In genomic region chr3:118425748-118426147, GRCm38 (mm10) we compare ENCODE assay signal across 9 mouse cellular contexts.
DNase-seq lines count a peak whose midpoint lies in the region; ATAC-seq and TF ChIP-seq lines count a peak whose summit lies in the region.
"Had no signal": no experiment of that assay in that cellular context is flagged by ENCODE, and none has a peak within 500 bp of the region (broad histone marks: within the 10 kb centered on the region; RNA-seq: fewer than 3 reads in every experiment).

No protein-coding gene starts in this region.

- peaks cover 5 to 6% of the 10 kb centered on the region in 2 experiments; a peak in 2 of 4 replicates for H3K4me1 ChIP-seq in heart, embryonic 14.5 days (ENCODE audit: control insufficient read depth in 2 of 2, insufficient read depth in 2 of 2, low read length in 2 of 2)
- no peaks in the 10 kb centered on the region for H3K4me1 ChIP-seq in ES-Bruce4 (ENCODE audit: control insufficient read depth, insufficient read depth, low read length)
- H3K4me1 ChIP-seq in embryonic facial prominence, embryonic 14.5 days (ENCODE audit: control insufficient read depth, insufficient read depth, low read length), result 0 out of 2 replicates have a peak, but pooled peaks cover 10% of the 10 kb centered on the region
- peaks cover 19% of the 10 kb centered on the region for H3K4me1 ChIP-seq in limb, embryonic 12.5 days (replicated peaks)
- peaks cover 9% of the 10 kb centered on the region for H3K4me1 ChIP-seq in neural tube, embryonic 15.5 days

- H3K9ac ChIP-seq in heart, embryonic 14.5 days (ENCODE audit: low read length), result no peak overlapping the region
- no peak overlapping the region for H3K9ac ChIP-seq in ES-Bruce4 (ENCODE audit: low read depth, poor library complexity, severe bottlenecking)
- 0 out of 2 replicates have a peak overlapping the region, but pooled peaks have one; percentile 16 for H3K9ac ChIP-seq in embryonic facial prominence, embryonic 14.5 days (ENCODE audit: low read depth, low read length)
- peak overlapping the region; percentile 27; the same call in 1 of the 2 replicates for H3K9ac ChIP-seq in limb, embryonic 12.5 days (replicated peaks)
- peak overlapping the region; percentile 40; the same call in 1 of the 2 replicates for H3K9ac ChIP-seq in neural tube, embryonic 15.5 days (replicated peaks)

- H3K4me3 ChIP-seq in heart, embryonic 14.5 days (ENCODE audit: control insufficient read depth in 1 of 2, insufficient read depth in 1 of 2, low read depth in 1 of 2, low read length in 2 of 2), result peak overlapping the region; percentile 16 to 33
- H3K4me3 ChIP-seq in ES-Bruce4 (ENCODE audit: low read depth, low read length), result no peak overlapping the region
- H3K4me3 ChIP-seq in embryonic facial prominence, embryonic 14.5 days (ENCODE audit: low read depth, low read length), result peak overlapping the region; percentile 35
- peak overlapping the region; percentile 35 for H3K4me3 ChIP-seq in limb, embryonic 12.5 days (replicated peaks)
- peak overlapping the region; percentile 40 for H3K4me3 ChIP-seq in neural tube, embryonic 15.5 days (replicated peaks)

- TF ChIP-seq POLR2A in ES-Bruce4 (IDR thresholded peaks at IDR 0.05; ENCODE audit: insufficient read depth, low read length), result no peak

- TF ChIP-seq EP300 in ES-Bruce4 (IDR thresholded peaks at IDR 0.05; ENCODE audit: insufficient read depth, low read depth, low read length), result no peak

- peak overlapping the region; percentile 74 for H3K4me2 ChIP-seq in heart, embryonic 14.5 days (ENCODE audit: low read length)
- peak overlapping the region; percentile 64 for H3K4me2 ChIP-seq in embryonic facial prominence, embryonic 14.5 days (ENCODE audit: low read depth, low read length)
- peak overlapping the region; percentile 72 for H3K4me2 ChIP-seq in limb, embryonic 12.5 days
- peak overlapping the region; percentile 68 for H3K4me2 ChIP-seq in neural tube, embryonic 15.5 days

- 7% methylated on average over 19 of the region's 19 CpGs for WGBS in heart, embryonic 14.5 days
- 2% methylated on average over 19 of the region's 19 CpGs for WGBS in embryonic facial prominence, embryonic 14.5 days
- 5% methylated on average over 19 of the region's 19 CpGs for WGBS in limb, embryonic 12.5 days
- WGBS in neural tube, embryonic 15.5 days, result 3% methylated on average over 19 of the region's 19 CpGs

- peak; percentile 54 for TF ChIP-seq CTCF in ES-Bruce4 (IDR thresholded peaks at IDR 0.05; ENCODE audit: low read depth, low read length)

- ATAC-seq in heart, embryonic 14.5 days (ENCODE audit: insufficient number of reproducible peaks, insufficient read depth, low FRiP score, low read depth), result no peak
- peak; percentile 58; the same call in 1 of the 2 replicates for ATAC-seq in embryonic facial prominence, embryonic 14.5 days (ENCODE audit: low read depth)
- ATAC-seq in limb, embryonic 12.5 days (ENCODE audit: insufficient number of reproducible peaks, insufficient read depth, low FRiP score, low TSS enrichment, low read depth), result no peak; the same call in 1 of the 2 replicates
- no peak for ATAC-seq in neural tube, embryonic 15.5 days (ENCODE audit: low FRiP score)
- ATAC-seq in CD4-positive, CD25-positive, alpha-beta regulatory T cell, adult 4 months, result no peak
- ATAC-seq: Patski had no signal

- peaks cover 14% of the 10 kb centered on the region for H3K27me3 ChIP-seq in heart, embryonic 14.5 days (ENCODE audit: control insufficient read depth, insufficient read depth, low read length)
- no peaks in the 10 kb centered on the region for H3K27me3 ChIP-seq in ES-Bruce4 (ENCODE audit: control insufficient read depth, insufficient read depth, low read length, poor library complexity, severe bottlenecking)
- peaks cover 16% of the 10 kb centered on the region for H3K27me3 ChIP-seq in embryonic facial prominence, embryonic 14.5 days (replicated peaks; ENCODE audit: control insufficient read depth, insufficient read depth, low read length)
- H3K27me3 ChIP-seq in limb, embryonic 12.5 days, result peaks cover 13% of the 10 kb centered on the region
- no peaks in the 10 kb centered on the region for H3K27me3 ChIP-seq in neural tube, embryonic 15.5 days (replicated peaks)

- no peak for DNase-seq in heart, adult 11 months
- DNase-seq in embryonic facial prominence, embryonic 14.5 days (ENCODE audit: low spot score), result no peak
- no peak for DNase-seq in thymus, postnatal 14 days

- no peak overlapping the region for H3K27ac ChIP-seq in heart, embryonic 14.5 days (replicated peaks in 1 of 2; ENCODE audit: control insufficient read depth in 1 of 2, insufficient read depth in 1 of 2, low read depth in 2 of 2, low read length in 2 of 2)
- H3K27ac ChIP-seq in ES-Bruce4 (ENCODE audit: insufficient read depth, low read length), result no peak overlapping the region
- H3K27ac ChIP-seq in embryonic facial prominence, embryonic 14.5 days (replicated peaks; ENCODE audit: low read depth, low read length), result no peak overlapping the region
- H3K27ac ChIP-seq in limb, embryonic 12.5 days, result no peak overlapping the region
- no peak overlapping the region for H3K27ac ChIP-seq in neural tube, embryonic 15.5 days (replicated peaks)

- H3K9me3 ChIP-seq in heart, embryonic 14.5 days (ENCODE audit: control insufficient read depth, low read length), result no peaks in the 10 kb centered on the region
- H3K9me3 ChIP-seq in ES-Bruce4 (replicated peaks; ENCODE audit: control insufficient read depth, insufficient read depth, low read length, poor library complexity, severe bottlenecking), result no peaks in the 10 kb centered on the region
- no peaks in the 10 kb centered on the region for H3K9me3 ChIP-seq in embryonic facial prominence, embryonic 14.5 days (ENCODE audit: control insufficient read depth, low read length)
- H3K9me3 ChIP-seq in limb, embryonic 12.5 days, result no peaks in the 10 kb centered on the region
- no peaks in the 10 kb centered on the region for H3K9me3 ChIP-seq in neural tube, embryonic 15.5 days (replicated peaks)

- H3K36me3 ChIP-seq in heart, embryonic 14.5 days (ENCODE audit: control insufficient read depth, insufficient read depth, low read length), result no peaks in the 10 kb centered on the region
- no peaks in the 10 kb centered on the region for H3K36me3 ChIP-seq in ES-Bruce4 (ENCODE audit: control insufficient read depth, insufficient read depth, low read length, poor library complexity, severe bottlenecking)
- no peaks in the 10 kb centered on the region for H3K36me3 ChIP-seq in embryonic facial prominence, embryonic 14.5 days (ENCODE audit: control insufficient read depth, insufficient read depth, low read length)
- no peaks in the 10 kb centered on the region for H3K36me3 ChIP-seq in limb, embryonic 12.5 days
- no peaks in the 10 kb centered on the region for H3K36me3 ChIP-seq in neural tube, embryonic 15.5 days

Comparison
In these comparisons a context has a peak if more than half of its experiments do, and no peak if none do; other contexts are left out.
1. H3K9ac ChIP-seq: peak in embryonic facial prominence, embryonic 14.5 days (single experiment), limb, embryonic 12.5 days (single experiment) and neural tube, embryonic 15.5 days (single experiment); none in heart, embryonic 14.5 days (single experiment) and ES-Bruce4 (single experiment).
2. Peak in every context shown above with its lines, with median percentiles within 50 percentile points of each other: H3K4me2 ChIP-seq.